Mouse (Mus musculus) ovary, adult 18-20 months (tissue): ENCODE measurements around the gene Smg9.

Experiments used
- DNase-seq: peaks from one replicate; pipeline ENCODE4 v3.0.0; 2022; ENCODE audit warnings: low spot score, mixed read lengths

Smg9 gene

GRCm38 (mm10) chr7:24445266-24445926 lies 46.0 kb downstream of the Smg9 start:
- no peak for DNase-seq

GRCm38 (mm10) chr7:24446697-24447340 lies 47.4 kb downstream of the Smg9 start:
- DNase-seq: no peak

DNA sequence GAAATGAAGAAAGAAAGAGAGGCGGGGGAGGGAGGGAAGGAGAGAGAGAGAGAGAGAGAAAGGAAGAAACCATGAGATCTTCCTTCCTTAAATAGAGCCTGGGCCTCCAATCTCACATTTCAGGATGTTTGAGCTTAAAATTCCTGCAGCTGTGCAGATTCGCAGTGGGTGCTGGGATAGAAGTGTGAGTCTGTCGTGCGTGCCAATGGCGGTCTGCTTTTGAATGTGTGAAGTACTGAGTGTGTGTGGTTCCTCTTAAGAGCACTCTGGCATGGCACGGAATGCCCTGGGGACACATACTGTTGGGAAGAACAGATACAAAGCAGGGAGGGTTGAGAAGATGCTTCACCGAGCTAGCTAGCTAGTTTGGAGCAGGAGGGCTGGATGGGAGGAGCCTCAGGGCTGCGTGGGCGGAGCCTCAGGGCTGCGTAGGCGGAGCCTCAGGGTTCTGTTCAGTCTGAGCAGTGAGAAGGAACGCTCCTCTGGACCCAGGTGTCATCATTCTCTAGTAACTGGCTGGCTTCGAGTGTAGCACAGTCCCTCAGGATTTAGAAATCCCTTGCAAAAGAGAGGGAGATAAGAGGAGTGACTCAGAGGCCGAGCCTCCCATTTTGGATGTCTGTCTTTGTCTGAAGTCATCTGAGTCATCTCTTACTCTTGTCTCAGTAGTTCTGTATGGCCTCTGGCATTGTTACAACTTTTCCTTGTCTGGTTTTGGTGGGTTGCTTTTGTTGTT lies 49.5 kb downstream of the Smg9 start:
- DNase-seq: no peak

GRCm38 (mm10) chr7:24450585-24451017 lies 51.2 kb downstream of the Smg9 start:
- DNase-seq: no peak

- DNase-seq: no peak
These were observed 52.5 kb downstream of the Smg9 start, which contains the start of gene Irgc1 for GRCm38 (mm10) chr7:24451855-24452311. Gene Irgc1 (minus strand): TSS chr7:24452297.

- DNase-seq: no peak
These were observed 54.8 kb downstream of the Smg9 start for GRCm38 (mm10) chr7:24454199-24454598.

- DNase-seq: no peak
These were observed 56.3 kb downstream of the Smg9 start for GRCm38 (mm10) chr7:24455726-24456125.

GRCm38 (mm10) chr7:24457726-24458370 lies 58.4 kb downstream of the Smg9 start:
- DNase-seq: no peak

GRCm38 (mm10) chr7:24459440-24459839 lies 60.0 kb downstream of the Smg9 start:
- DNase-seq: no peak

GRCm38 (mm10) chr7:24459843-24460242 lies 60.4 kb downstream of the Smg9 start:
- no peak for DNase-seq

DNA sequence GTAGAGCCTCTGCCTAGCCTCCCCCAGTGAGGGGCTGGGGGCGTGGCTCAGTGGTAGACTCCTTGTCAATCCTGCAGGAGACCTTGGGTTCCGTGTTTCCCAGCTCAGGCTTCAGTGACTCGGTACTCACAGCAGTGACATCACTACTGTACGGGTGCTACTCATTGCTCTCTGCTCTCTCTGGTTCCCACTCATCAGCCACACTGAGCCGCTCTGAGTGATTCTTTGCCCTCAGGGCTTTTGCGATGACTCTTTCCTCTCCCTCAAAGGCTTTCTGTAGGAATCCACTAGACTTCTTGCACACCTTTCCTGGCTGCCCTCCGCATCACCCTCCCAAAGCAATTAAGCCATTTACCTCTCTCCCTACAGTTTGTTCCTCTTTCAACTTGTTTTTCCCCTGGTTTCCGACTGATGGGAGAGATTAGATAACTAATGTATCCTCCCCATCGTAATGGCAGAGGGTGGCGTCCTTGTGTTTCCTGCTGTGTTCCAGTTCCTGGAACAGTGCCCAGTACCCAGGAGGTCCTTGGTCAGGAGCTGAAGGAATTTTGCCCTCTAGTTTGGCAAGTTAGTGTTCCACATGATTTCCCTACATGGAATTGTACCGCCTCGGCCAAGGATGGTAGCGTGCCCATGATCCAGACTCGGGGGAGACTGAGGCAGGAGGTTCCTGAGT lies 62.1 kb downstream of the Smg9 start:
- DNase-seq: no peak

DNA sequence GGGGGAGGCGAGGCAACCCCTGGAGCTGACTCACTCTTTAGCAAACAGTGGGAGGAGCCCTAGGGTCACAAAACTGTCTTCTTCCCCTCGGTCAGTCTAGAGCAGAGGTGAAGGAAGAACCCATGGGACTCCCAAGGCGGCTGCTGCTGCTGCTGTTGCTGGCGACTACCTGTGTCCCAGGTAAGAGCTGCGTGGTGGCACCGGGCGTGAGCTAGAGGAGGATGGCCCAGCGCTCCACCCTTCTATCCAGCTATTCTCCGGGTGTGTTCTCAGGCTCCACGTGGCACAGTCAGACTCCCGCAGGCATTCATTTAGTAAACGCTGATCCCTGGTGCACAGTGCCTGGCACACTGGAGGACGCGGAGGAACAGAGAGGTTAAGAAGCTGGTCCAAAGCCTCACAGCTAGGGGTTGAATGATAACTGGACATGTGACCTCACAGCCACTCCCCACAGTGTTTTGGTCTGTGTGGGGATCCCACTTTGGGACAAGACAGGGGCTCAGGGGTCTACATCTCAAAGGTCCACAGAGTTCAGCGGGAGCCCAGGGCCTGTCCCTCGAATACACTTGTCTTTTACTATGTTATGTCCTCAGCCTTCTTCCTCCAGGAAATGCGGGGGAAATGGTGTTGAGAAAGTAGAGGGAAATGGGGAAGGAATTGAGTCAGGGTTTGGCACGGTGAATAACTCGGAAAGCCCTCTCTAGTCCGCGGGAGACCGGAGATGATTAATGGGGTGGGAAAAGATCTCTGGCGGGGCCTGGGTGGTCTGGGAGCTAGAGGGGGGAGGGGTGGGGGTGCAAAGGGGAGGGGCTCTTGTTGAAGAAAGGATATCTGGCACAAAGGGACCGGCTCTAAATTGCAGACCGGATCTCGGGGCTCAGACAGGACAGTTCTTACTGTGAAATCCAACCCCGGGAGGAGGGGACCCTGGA lies 63.2 kb downstream of the Smg9 start, which contains the start of gene Plaur:
Plaur (plus strand) TSS at position 97 of the 932 bp plus-strand sequence.
- DNase-seq: no peak

- DNase-seq: no peak
These were observed 67.4 kb downstream of the Smg9 start for GRCm38 (mm10) chr7:24466835-24467234.

- DNase-seq: no peak
These were observed 68.5 kb downstream of the Smg9 start for GRCm38 (mm10) chr7:24467886-24468285.

DNA sequence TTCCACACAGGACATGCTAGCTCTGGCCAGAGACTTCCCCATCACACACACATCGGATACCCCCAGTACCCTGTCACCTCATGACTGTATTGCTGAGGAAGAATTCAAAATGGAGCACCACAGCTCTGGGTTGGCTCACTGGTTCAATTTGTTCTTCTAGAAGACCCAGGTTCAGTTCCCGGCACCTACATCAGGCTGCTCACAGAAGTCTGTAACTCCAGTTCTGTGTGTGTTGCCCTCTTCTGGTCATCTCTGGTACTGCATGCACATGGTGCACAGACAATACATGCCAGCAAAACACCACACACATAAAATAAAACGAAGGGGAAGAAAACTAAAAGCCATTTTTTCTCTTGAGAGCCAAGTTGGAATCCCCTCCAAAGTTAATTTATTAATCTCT lies 69.7 kb downstream of the Smg9 start:
- DNase-seq: no peak

DNA sequence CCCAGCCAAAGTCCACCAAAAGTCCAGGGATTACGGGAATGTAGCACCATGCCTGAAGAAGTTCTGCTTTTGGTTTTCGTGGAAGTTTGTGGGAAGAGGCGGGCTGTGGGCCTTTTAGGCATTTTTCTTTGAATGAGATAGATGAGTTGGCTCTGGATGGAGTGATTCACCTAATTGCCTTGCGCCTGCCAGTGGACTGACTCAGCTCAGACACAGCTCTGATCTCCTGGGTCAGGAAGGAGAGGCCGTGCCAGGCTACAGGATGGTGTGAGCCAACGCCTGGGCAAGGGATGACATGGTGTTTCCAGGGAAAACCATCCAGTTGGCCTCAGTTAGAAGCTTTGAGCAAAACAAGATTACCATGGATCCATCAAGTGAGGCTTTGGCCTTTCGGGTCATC lies 70.9 kb downstream of the Smg9 start:
- DNase-seq: peak; percentile 30
